Mouse (Mus musculus) adrenal gland (tissue): ENCODE results near the gene Pnkd.
"Not testable (repeated sequence)": the region's sequence is repeated elsewhere in the genome, so short reads cannot be mapped to it uniquely, and the experiment has no call there.

ENCODE experiments used
- intact Hi-C: fragments of 180-260 bp; cut with DNase I; formaldehyde crosslinking; loops from one replicate; pipeline ENCODE4 v1.15.1; 2025

Pnkd gene

GRCm38 (mm10) chr1:74277883-74278537 is 6.7 kb upstream of the Pnkd start:
- intact Hi-C loops = no loop called here

GRCm38 (mm10) chr1:74278538-74278937 is 6.2 kb upstream of the Pnkd start, which contains the start of gene Gpbar1:
Gpbar1 (plus strand) TSS chr1:74278550.
- intact Hi-C loops = no loop called here

- intact Hi-C loops = no loop called here
These were observed 5.7 kb upstream of the Pnkd start for GRCm38 (mm10) chr1:74278988-74279387.

DNA sequence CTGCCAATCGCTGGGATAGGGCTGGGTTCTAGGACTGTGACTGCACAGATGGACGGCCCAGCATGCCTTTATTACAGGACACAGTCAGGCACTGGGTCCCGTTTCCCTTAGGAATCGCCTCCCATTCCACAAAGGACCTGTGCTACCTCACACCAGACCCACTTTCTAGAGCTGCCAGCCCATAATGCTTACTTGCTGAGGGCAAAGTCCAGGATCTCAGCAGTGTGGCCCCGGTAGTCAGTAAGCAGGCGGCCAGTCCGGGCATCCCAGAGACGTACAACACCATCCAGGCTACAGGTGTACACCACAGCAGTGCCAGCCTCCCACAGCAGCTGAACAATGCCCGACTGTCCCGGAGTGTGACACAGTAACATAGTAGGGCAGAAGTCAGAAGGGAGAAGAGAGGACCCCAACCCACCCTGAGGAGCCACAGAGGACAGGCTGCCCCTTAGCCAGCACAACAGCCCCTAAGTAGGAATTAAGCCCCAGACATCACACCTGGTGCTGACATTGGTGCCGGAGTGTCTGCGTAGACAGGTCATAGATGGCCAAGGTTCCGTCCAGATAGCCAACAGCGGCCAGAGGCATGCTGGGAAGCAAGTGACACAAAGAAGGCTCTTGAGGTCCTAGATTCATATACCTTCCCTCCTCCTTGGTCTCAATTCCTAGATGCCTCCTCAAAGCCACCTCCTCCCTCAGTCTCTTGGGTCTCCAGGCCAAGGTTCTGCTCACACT is 4.0 kb upstream of the Pnkd start:
- intact Hi-C loops = loop anchor here (5.0 kb wide), 1 partner anchor 43 kb away; the partner anchor contains the start of gene Arpc2

DNA sequence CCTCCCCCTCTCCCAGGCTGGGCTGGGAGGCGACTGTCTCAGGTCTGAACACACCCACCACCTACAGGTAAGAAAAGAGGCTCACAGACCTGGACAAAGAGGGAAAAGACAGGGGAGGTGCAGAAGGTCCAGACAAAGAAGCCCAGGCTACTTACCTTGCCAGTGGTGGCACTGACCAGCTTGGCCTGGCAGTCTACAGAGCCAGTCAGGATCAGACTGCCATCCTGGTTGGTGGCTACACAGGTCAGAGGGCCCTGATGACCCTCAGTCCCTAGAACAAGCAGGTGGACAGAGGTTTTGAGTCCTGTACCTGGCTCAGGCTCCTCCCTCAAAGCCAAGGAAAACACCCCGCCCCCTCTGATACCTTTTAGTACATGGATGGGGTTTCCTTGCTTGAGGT is 3.4 kb upstream of the Pnkd start:
- intact Hi-C loops = loop anchor here (5.0 kb wide), 1 partner anchor 44 kb away; the partner anchor contains the start of gene Arpc2

DNA sequence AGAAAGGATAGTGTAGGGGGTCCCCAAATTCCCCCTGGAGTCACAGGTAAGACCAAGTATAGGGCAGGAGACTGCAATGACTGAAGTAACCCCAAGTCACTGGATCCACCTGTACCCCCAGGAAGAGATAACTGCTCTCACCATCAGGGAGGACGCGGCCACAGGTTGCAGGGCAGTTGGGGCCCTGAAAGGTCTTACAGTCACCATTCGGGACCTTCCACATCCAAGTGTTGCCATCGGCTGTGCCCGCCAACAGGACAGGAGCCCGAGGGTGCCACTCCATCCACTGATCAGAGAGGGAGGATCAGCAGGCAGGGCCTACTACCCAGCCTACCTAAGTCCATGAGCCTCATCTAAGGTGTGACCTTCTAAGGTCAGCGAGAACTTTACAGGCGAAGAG is 2.8 kb upstream of the Pnkd start:
- intact Hi-C loops = loop anchor here (5.0 kb wide), 1 partner anchor 45 kb away; the partner anchor contains the start of gene Arpc2

DNA sequence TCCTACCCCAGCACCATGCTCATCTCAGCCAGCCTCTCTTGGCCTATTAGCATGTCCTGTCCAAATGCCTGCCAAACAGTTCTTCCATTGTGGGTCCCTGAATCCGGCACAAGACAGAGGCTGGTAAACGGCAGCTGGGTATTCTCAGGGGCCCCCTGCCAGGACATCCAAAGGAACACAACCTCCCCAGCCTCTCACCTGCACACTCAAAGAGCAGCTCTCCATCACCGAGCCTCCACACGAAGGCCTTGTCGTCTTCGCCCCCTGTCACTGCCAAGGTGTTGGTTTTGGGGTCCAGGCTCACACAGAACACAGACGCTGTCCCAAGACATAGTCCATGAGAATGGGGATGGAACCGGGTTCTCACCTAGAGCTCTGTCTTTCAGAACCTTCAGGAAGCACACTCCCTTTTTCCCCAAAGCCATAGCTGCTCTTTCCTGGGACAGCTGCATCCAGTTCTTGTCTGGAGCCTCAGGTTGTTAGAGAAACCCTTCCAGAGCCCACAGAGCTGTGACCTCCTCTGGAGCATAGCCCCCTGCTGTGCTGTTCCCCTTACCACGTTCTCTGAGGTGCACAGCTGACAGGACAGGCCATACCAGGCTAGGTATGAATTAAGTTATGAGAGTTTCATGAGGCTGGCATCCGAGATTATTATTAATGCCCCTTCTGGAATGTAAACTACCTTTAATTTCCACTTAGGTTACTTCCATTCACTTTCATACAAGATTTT is 1.7 kb upstream of the Pnkd start:
- intact Hi-C loops = loop anchor here (5.0 kb wide), 1 partner anchor 46 kb away; the partner anchor contains the start of gene Arpc2

- intact Hi-C loops = loop anchor here (5.0 kb wide), 1 partner anchor 47 kb away; the partner anchor contains the start of gene Arpc2
These were observed 855 bp upstream of the Pnkd start for GRCm38 (mm10) chr1:74283686-74284463.

DNA sequence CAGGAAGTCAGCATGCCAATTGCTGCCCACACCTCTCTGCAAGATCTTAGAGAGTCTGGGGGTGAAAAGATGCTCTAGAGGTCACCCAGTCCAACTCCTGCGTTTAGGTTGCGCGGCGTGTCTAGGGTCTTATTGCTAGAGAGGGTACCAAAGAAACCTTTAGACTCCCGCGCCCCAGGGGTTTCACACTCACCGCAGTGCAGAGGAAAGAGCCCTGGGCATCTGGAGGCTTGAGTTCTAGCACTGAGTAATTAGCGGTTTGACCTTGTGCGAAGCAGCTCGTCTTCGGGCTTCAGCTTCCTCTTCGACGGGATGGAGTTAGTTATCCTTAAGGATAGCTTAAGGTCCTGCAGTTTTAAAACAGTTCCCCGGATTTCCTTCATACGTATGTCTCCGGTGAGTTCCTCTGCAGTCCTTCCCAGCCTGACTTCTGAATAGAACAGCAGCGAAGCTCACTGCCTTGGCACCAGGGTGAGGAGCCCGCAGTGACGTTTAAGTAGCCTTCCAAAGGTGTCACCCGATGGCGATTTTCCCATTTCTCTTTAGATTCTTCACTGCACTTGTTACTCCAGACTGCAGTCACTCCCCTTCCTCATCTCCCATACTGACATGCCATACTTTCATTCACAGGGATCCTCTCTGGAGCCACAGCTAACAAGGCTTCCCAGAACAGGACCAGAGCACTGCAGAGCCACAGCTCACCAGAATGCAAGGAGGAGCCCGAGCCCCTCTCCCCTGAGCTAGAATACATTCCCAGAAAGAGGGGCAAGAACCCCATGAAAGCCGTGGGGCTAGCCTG is 681 bp downstream of the Pnkd start:
- intact Hi-C loops = no loop called here

DNA sequence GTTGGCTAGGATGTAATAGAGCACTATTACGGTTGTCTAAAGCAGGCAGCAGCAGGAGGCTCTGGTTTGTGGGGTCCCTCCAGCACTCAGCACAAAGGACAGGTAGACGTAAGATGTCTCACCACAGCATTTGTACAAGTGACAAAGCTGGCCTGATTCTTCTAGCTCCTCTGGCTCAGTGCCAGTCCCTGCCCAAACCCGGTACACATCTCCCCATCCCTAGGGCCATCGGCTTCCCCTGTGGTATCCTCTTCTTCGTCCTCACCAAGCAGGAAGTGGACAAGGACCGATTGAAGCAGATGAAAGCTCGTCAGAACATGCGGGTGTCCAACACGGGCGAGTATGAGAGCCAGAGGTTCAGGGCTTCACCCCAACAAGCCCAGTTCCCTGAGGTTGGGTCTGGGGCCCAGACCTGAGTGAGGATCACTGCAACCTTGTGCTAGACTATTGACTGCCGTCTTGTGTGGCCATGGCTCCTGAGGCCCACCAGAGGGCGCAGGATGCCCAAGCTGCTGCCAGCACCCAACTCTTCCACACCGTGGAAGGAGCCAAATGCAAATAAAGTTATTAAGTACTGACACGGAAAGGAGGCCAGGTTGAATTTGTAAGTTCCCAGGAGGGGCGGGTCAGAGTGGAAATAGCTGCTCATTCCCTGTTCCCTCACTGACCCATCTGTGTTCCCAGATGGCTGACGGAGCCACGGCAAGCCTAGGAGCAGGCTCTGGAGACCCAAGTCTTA is 2.3 kb downstream of the Pnkd start:
- intact Hi-C loops = not testable (repeated sequence)

GRCm38 (mm10) chr1:74288327-74288726 is 3.6 kb downstream of the Pnkd start:
- intact Hi-C loops = no loop called here

GRCm38 (mm10) chr1:74289248-74289647 is 4.5 kb downstream of the Pnkd start:
- intact Hi-C loops = no loop called here

DNA sequence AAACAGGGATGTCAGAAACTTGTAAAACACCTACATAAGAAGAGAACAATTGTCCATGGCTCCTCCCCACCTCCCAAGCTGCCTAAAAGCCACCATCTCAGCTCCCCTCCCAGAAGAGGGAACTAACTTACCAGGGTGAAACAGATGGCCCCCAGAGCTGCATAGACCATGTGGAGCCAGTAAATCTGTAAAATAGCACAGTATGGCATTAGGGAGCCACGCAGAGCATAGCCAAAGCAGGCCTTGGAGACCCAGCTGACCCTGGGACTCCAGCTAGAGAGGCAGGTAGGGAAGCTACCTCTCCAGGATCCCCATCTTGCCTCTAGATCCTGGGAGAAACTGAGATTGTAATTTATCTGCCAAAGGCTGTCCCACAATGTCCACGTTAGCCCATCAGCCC is 5.0 kb downstream of the Pnkd start:
- intact Hi-C loops = no loop called here

GRCm38 (mm10) chr1:74290141-74290540 is 5.4 kb downstream of the Pnkd start:
- intact Hi-C loops = no loop called here

DNA sequence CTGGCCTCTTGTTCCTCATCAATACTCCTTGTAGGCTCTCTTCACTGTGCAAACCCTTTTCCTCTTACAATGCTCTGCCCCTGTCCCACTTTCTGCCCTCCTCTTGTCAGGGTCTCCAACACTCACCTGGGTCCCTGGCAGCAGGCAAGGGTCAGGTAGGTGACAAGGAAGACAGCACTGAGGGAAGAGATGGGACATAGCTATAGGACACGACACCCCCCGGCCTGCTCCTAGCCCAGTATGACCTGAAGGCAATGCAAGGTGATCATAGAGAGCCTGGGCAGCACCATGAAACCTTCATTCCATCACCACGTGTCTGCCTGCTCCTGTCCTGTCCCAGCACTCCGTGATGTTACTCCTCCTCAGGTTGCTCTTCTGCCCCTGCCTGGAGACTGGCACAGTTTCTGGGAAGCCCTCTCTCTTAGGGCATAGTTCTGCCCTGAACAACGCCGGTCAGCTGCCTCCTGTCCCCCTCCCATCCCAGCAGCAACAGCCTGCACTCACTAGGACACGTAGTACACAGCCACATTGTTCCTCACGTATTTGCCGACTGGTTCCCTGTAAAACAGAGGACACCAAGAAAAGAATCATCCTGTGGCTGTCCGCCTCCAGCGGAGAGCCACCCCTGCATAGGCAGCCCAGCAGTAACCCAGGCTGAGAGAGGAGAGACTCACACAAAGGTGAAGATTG is 7.7 kb downstream of the Pnkd start:
- intact Hi-C loops = no loop called here

DNA sequence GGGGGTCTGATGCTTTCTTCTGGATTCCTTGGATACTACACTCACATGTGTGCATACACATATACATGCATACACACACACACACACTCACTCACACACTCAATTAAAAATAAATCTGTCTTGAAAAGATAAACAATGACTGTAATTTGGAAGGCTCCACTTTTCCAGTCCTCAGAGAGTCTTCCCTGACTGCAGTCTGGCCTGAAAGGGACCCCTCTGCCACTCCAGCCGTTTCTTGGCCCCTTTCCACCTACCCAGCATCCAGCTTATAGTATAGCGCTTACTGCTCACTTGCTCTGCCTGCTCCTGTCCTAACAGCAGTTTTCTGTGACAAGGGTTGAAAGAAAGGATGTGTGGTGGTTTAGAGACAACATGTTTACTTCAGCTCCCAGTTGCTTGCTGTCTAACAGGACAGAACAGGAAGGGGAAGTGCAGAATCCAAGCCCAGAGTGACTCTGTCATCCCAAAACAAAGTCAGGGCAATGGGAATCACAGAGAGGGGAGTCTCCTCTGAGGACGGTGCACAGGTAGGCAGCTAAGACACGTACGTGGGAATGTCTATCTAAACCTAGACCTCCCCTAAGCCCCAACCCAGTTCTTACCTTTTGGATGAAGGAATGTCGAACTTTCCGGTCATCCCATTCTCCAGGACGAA is 8.7 kb downstream of the Pnkd start:
- intact Hi-C loops = no loop called here

GRCm38 (mm10) chr1:74294090-74294643 is 9.4 kb downstream of the Pnkd start:
- intact Hi-C loops = no loop called here
